Mouse (Mus musculus) heart, embryonic 11.5 days (tissue): ENCODE results near the gene Srp54a. TPM values are rescaled to one million over a fixed set of nuclear protein-coding genes. Genes with fewer than 3 reads are reported as not detected.
"Not testable (repeated sequence)": the region's sequence is repeated elsewhere in the genome, so short reads cannot be mapped to it uniquely, and the experiment has no call there.

Source experiments
- ATAC-seq: fragments of 200-750 bp; cut with Nextera tagmentation; replicated peaks from 2 replicates; pipeline ENCODE4 v1.8.0; 2017; ENCODE audit warnings: moderate library complexity; ENCODE audit not compliant: insufficient number of reproducible peaks, low FRiP score, low TSS enrichment
- H3K27ac ChIP-seq: fragments of 300-500 bp; sonication (generic); 2 replicates; pipeline ENCODE4 v1.5.1; 2014; ENCODE audit warnings: mild to moderate bottlenecking, low read depth, low read length
- H3K27me3 ChIP-seq: fragments of 300-500 bp; sonication (generic); 2 replicates; pipeline ENCODE4 v1.6.1; 2014; ENCODE audit warnings: mild to moderate bottlenecking, low read length, mixed read lengths; ENCODE audit not compliant: control insufficient read depth, insufficient read depth
- H3K36me3 ChIP-seq: fragments of 300-500 bp; sonication (generic); 2 replicates; pipeline ENCODE4 v1.6.1; 2014; ENCODE audit warnings: mild to moderate bottlenecking, low read length, moderate library complexity, mixed read lengths; ENCODE audit not compliant: control insufficient read depth, insufficient read depth
- H3K4me1 ChIP-seq: fragments of 300-500 bp; sonication (generic); 2 replicates; pipeline ENCODE4 v1.6.1; 2014; ENCODE audit warnings: low read length; ENCODE audit not compliant: control insufficient read depth, insufficient read depth
- H3K4me2 ChIP-seq: fragments of 300-500 bp; sonication (generic); 2 replicates; pipeline ENCODE4 v1.6.1; 2014; ENCODE audit warnings: mild to moderate bottlenecking, moderate library complexity
- H3K4me3 ChIP-seq: fragments of 300-500 bp; sonication (generic); 2 replicates; pipeline ENCODE4 v1.5.1; 2014; ENCODE audit warnings: low read depth, low read length
- H3K9ac ChIP-seq: fragments of 300-500 bp; sonication (generic); 2 replicates; pipeline ENCODE4 v1.6.1; 2014; ENCODE audit warnings: mild to moderate bottlenecking, low read depth, low read length, moderate library complexity
- H3K9me3 ChIP-seq: fragments of 300-500 bp; sonication (generic); replicated peaks from 2 replicates; pipeline ENCODE4 v1.6.1; 2016; ENCODE audit warnings: low read length; ENCODE audit not compliant: control insufficient read depth
- WGBS: fragments of 180-500 bp; shearing (Covaris S2); extraction: QIAGEN DNeasy Blood & Tissue Kit; methylation state at CpG from one replicate; pipeline ENCODE4 v1.1.7; 2014; ENCODE audit not compliant: insufficient replicate concordance; 5-methylcytosine and 5-hydroxymethylcytosine counted together
- polyA plus RNA-seq: library from polyadenylated mRNA; unstranded; fragments of >200 nt; fragmentation: Nextera tagmentation; extraction: Ambion mirVana; gene quantifications from 2 replicates; pipeline ENCODE4 v1.2.1, GENCODE M21; 2014

Srp54a gene
- polyA plus RNA-seq, 1 experiment from 2014 or later = 131 TPM

- ATAC-seq, H3K9me3 ChIP-seq, H3K4me2 ChIP-seq, H3K36me3 ChIP-seq, H3K4me1 ChIP-seq, H3K27ac ChIP-seq, H3K9ac ChIP-seq, H3K4me3 ChIP-seq, H3K27me3 ChIP-seq: not testable (repeated sequence)
- WGBS = 47% methylated on average over 2 of the region's 2 CpGs
Observed at GRCm38 (mm10) chr12:55078706-55079105, 1.4 kb upstream of the Srp54a start.

- H3K4me1 ChIP-seq, H3K27me3 ChIP-seq, H3K36me3 ChIP-seq, H3K9me3 ChIP-seq: not testable (repeated sequence)
- Histone ChIP-seq H3K4me2 (peak overlapping the region; percentile 52), H3K27ac (peak overlapping the region; percentile 77), H3K9ac (peak overlapping the region; percentile 78), H3K4me3 (peak overlapping the region; percentile 71)
- WGBS = 0% methylated on average over 25 of the region's 25 CpGs
- ATAC-seq = peak; percentile 63; the same call in 1 of the 2 replicates
Observed at GRCm38 (mm10) chr12:55080601-55080942, 510 bp downstream of the Srp54a start.

GRCm38 (mm10) chr12:55092127-55092526, 12.1 kb downstream of the Srp54a start:
- not testable (repeated sequence) for H3K27ac ChIP-seq, H3K4me2 ChIP-seq
- WGBS = 95% methylated on average over 1 of the region's 7 CpGs

GRCm38 (mm10) chr12:55112616-55113015, 32.6 kb downstream of the Srp54a start:
- not testable (repeated sequence) for ATAC-seq, H3K4me2 ChIP-seq, H3K9ac ChIP-seq, H3K4me3 ChIP-seq, H3K36me3 ChIP-seq, H3K27ac ChIP-seq, H3K9me3 ChIP-seq, H3K27me3 ChIP-seq, H3K4me1 ChIP-seq
- WGBS = no CpG with 5 or more reads among the region's 7 CpGs

More at GRCm38 (mm10) chr12:55092127-55092526, 12.1 kb downstream of the Srp54a start:
- not testable (repeated sequence) for H3K9ac ChIP-seq, H3K4me1 ChIP-seq, H3K36me3 ChIP-seq, H3K4me3 ChIP-seq, H3K27me3 ChIP-seq, ATAC-seq, H3K9me3 ChIP-seq

GRCm38 (mm10) chr12:55124242-55124641, 44.2 kb downstream of the Srp54a start, which contains the start of gene Fam177a:
Fam177a (plus strand) TSS chr12:55124469.
- not testable (repeated sequence) for H3K4me2 ChIP-seq, H3K9ac ChIP-seq, H3K4me1 ChIP-seq, H3K36me3 ChIP-seq, H3K27me3 ChIP-seq, H3K27ac ChIP-seq, H3K9me3 ChIP-seq, H3K4me3 ChIP-seq
- no CpG with 5 or more reads among the region's 40 CpGs for WGBS
- ATAC-seq = peak; percentile 97

GRCm38 (mm10) chr12:55124731-55125130, 44.7 kb downstream of the Srp54a start:
- not testable (repeated sequence) for H3K9ac ChIP-seq, H3K4me3 ChIP-seq, H3K4me2 ChIP-seq, H3K36me3 ChIP-seq, H3K27me3 ChIP-seq, H3K4me1 ChIP-seq, H3K9me3 ChIP-seq, H3K27ac ChIP-seq
- WGBS = no CpG with 5 or more reads among the region's 18 CpGs
- peak; percentile 50; the same call in 1 of the 2 replicates for ATAC-seq

GRCm38 (mm10) chr12:55135540-55135939, 55.5 kb downstream of the Srp54a start:
- not testable (repeated sequence) for H3K27me3 ChIP-seq
- WGBS = no CpG with 5 or more reads among the region's 6 CpGs

GRCm38 (mm10) chr12:55137859-55138258, 57.8 kb downstream of the Srp54a start:
- WGBS = no CpG with 5 or more reads among the region's 6 CpGs
- ATAC-seq, H3K27me3 ChIP-seq, H3K27ac ChIP-seq, H3K4me1 ChIP-seq, H3K4me3 ChIP-seq, H3K9me3 ChIP-seq, H3K36me3 ChIP-seq, H3K4me2 ChIP-seq, H3K9ac ChIP-seq: not testable (repeated sequence)

More at GRCm38 (mm10) chr12:55135540-55135939, 55.5 kb downstream of the Srp54a start:
- H3K4me1 ChIP-seq, H3K36me3 ChIP-seq, H3K4me3 ChIP-seq, H3K27ac ChIP-seq, ATAC-seq, H3K4me2 ChIP-seq, H3K9me3 ChIP-seq, H3K9ac ChIP-seq: not testable (repeated sequence)

GRCm38 (mm10) chr12:55154559-55155448, 74.7 kb downstream of the Srp54a start, which contains the start of gene Srp54b:
Srp54b (plus strand) TSS chr12:55155104.
- not testable (repeated sequence) for H3K4me2 ChIP-seq, H3K27me3 ChIP-seq, H3K4me3 ChIP-seq, H3K27ac ChIP-seq, H3K9ac ChIP-seq, H3K36me3 ChIP-seq, H3K4me1 ChIP-seq, H3K9me3 ChIP-seq
- no CpG with 5 or more reads among the region's 57 CpGs for WGBS
- ATAC-seq = peak; percentile 96
